Mouse (Mus musculus): ENCODE measurements at regions not wholly inside any gene's neighbourhood (a gene's known extent, or its start where the extent isn't known, plus 50 kb on each side); places are given as distances from the start of the nearest gene placed in this dataset.

GRCm38 (mm10) chr6:141000552-141000951 is 248.5 kb upstream of the Pde3a start:
- Histone ChIP-seq H3K27ac (no peak overlapping the region), H3K27me3 (ENCODE audit: insufficient read depth, poor library complexity, severe bottlenecking) (no peaks in the 10 kb centered on the region), H3K9me3 (no peaks in the 10 kb centered on the region), H3K4me1 (peaks cover 11% of the 10 kb centered on the region; the same call in 1 of the 2 replicates), H3K36me3 (no peaks in the 10 kb centered on the region), H3K4me3 (no peak overlapping the region)
- no peak for DNase-seq (ENCODE audit: low spot score)
- WGBS, result 13% methylated on average over 2 of the region's 2 CpGs

- WGBS, result 65% methylated on average over 3 of the region's 3 CpGs
- H3K9me3 ChIP-seq, result no peaks in the 10 kb centered on the region
- no peak for DNase-seq (ENCODE audit: low spot score)
- no peaks in the 10 kb centered on the region for H3K36me3 ChIP-seq
- no peaks in the 10 kb centered on the region for H3K27me3 ChIP-seq (ENCODE audit: insufficient read depth, poor library complexity, severe bottlenecking)
- peaks cover 11% of the 10 kb centered on the region; the same call in 1 of the 2 replicates for H3K4me1 ChIP-seq
- no peak overlapping the region for H3K4me3 ChIP-seq
- H3K27ac ChIP-seq, result no peak overlapping the region
Observed at GRCm38 (mm10) chr6:141001306-141001705, 247.8 kb upstream of the Pde3a start.

GRCm38 (mm10) chr6:141015055-141015681 is 233.9 kb upstream of the Pde3a start:
- Histone ChIP-seq H3K9me3 (no peaks in the 10 kb centered on the region), H3K27ac (no peak overlapping the region), H3K36me3 (no peaks in the 10 kb centered on the region), H3K27me3 (ENCODE audit: insufficient read depth, poor library complexity, severe bottlenecking) (no peaks in the 10 kb centered on the region), H3K4me1 (no peaks in the 10 kb centered on the region), H3K4me3 (no peak overlapping the region)
- no peak for DNase-seq (ENCODE audit: low spot score)
- 86% methylated on average over 11 of the region's 11 CpGs for WGBS

- Histone ChIP-seq H3K4me1 (peaks cover 7% of the 10 kb centered on the region), H3K9me3 (no peaks in the 10 kb centered on the region), H3K4me3 (no peak overlapping the region), H3K27me3 (ENCODE audit: insufficient read depth, poor library complexity, severe bottlenecking) (no peaks in the 10 kb centered on the region), H3K27ac (no peak overlapping the region), H3K36me3 (no peaks in the 10 kb centered on the region)
- 70% methylated on average over 4 of the region's 4 CpGs for WGBS
- no peak for DNase-seq (ENCODE audit: low spot score)
Observed at GRCm38 (mm10) chr6:141023501-141023900, 225.6 kb upstream of the Pde3a start.

- no peaks in the 10 kb centered on the region for H3K36me3 ChIP-seq
- WGBS, result 54% methylated on average over 4 of the region's 4 CpGs
- no peak for DNase-seq (ENCODE audit: low spot score)
Observed at GRCm38 (mm10) chr6:141027353-141027752, 221.7 kb upstream of the Pde3a start.

GRCm38 (mm10) chr6:141027787-141028186 is 221.3 kb upstream of the Pde3a start:
- H3K9me3 ChIP-seq, result no peaks in the 10 kb centered on the region
- no peaks in the 10 kb centered on the region for H3K36me3 ChIP-seq
- 81% methylated on average over 5 of the region's 5 CpGs for WGBS
- H3K4me3 ChIP-seq, result no peak overlapping the region
- H3K27me3 ChIP-seq (ENCODE audit: insufficient read depth, poor library complexity, severe bottlenecking), result no peaks in the 10 kb centered on the region
- peaks cover 10% of the 10 kb centered on the region for H3K4me1 ChIP-seq
- DNase-seq (ENCODE audit: low spot score), result no peak
- H3K27ac ChIP-seq, result no peak overlapping the region

More at GRCm38 (mm10) chr6:141027353-141027752, 221.7 kb upstream of the Pde3a start:
- Histone ChIP-seq H3K4me1 (peaks cover 10% of the 10 kb centered on the region), H3K27ac (no peak overlapping the region), H3K27me3 (ENCODE audit: insufficient read depth, poor library complexity, severe bottlenecking) (no peaks in the 10 kb centered on the region), H3K9me3 (no peaks in the 10 kb centered on the region), H3K4me3 (no peak overlapping the region)

GRCm38 (mm10) chr6:141034824-141035223 is 214.2 kb upstream of the Pde3a start:
- H3K36me3 ChIP-seq, result no peaks in the 10 kb centered on the region
- H3K9me3 ChIP-seq, result no peaks in the 10 kb centered on the region
- 0 out of 2 replicates have a peak, but pooled peaks cover 5% of the 10 kb centered on the region for H3K4me1 ChIP-seq
- WGBS, result 79% methylated on average over 5 of the region's 5 CpGs
- H3K4me3 ChIP-seq, result no peak overlapping the region
- no peak for DNase-seq (ENCODE audit: low spot score)
- H3K27me3 ChIP-seq (ENCODE audit: insufficient read depth, poor library complexity, severe bottlenecking), result no peaks in the 10 kb centered on the region
- H3K27ac ChIP-seq, result no peak overlapping the region

GRCm38 (mm10) chr6:141041358-141041757 is 207.7 kb upstream of the Pde3a start:
- H3K4me1 ChIP-seq, result peaks cover 12% of the 10 kb centered on the region
- peak overlapping the region; percentile 65 for H3K27ac ChIP-seq
- 20% methylated on average over 5 of the region's 5 CpGs for WGBS
- no peaks in the 10 kb centered on the region for H3K9me3 ChIP-seq
- no peaks in the 10 kb centered on the region for H3K36me3 ChIP-seq
- DNase-seq (ENCODE audit: low spot score), result no peak
- 0 out of 2 replicates have a peak overlapping the region, but pooled peaks have one; percentile 29 for H3K4me3 ChIP-seq
- H3K27me3 ChIP-seq (ENCODE audit: insufficient read depth, poor library complexity, severe bottlenecking), result no peaks in the 10 kb centered on the region

GRCm38 (mm10) chr6:141041781-141042625 is 207.1 kb upstream of the Pde3a start:
- Histone ChIP-seq H3K27ac (peak overlapping the region; percentile 65), H3K9me3 (no peaks in the 10 kb centered on the region), H3K27me3 (ENCODE audit: insufficient read depth, poor library complexity, severe bottlenecking) (no peaks in the 10 kb centered on the region), H3K4me3 (0 out of 2 replicates have a peak overlapping the region, but pooled peaks have one; percentile 29), H3K4me1 (peaks cover 12% of the 10 kb centered on the region), H3K36me3 (no peaks in the 10 kb centered on the region)
- WGBS, result 55% methylated on average over 16 of the region's 16 CpGs
- DNase-seq (ENCODE audit: low spot score), result no peak

GRCm38 (mm10) chr6:141048271-141048670 is 200.8 kb upstream of the Pde3a start:
- no peaks in the 10 kb centered on the region for H3K9me3 ChIP-seq
- 84% methylated on average over 2 of the region's 2 CpGs for WGBS
- H3K36me3 ChIP-seq, result no peaks in the 10 kb centered on the region
- no peak for DNase-seq (ENCODE audit: low spot score)
- no peaks in the 10 kb centered on the region for H3K27me3 ChIP-seq (ENCODE audit: insufficient read depth, poor library complexity, severe bottlenecking)
- H3K27ac ChIP-seq, result no peak overlapping the region
- H3K4me1 ChIP-seq, result no peaks in the 10 kb centered on the region
- no peak overlapping the region for H3K4me3 ChIP-seq

- Histone ChIP-seq H3K4me1 (no peaks in the 10 kb centered on the region), H3K36me3 (no peaks in the 10 kb centered on the region), H3K4me3 (no peak overlapping the region), H3K27me3 (ENCODE audit: insufficient read depth, poor library complexity, severe bottlenecking) (no peaks in the 10 kb centered on the region), H3K9me3 (no peaks in the 10 kb centered on the region), H3K27ac (no peak overlapping the region)
- no peak for DNase-seq (ENCODE audit: low spot score)
- 77% methylated on average over 11 of the region's 11 CpGs for WGBS
Observed at GRCm38 (mm10) chr6:141050038-141050684, 198.9 kb upstream of the Pde3a start.

- DNase-seq (ENCODE audit: low spot score), result no peak
- no peaks in the 10 kb centered on the region for H3K9me3 ChIP-seq
- 78% methylated on average over 7 of the region's 7 CpGs for whole genome bisulfite sequencing
Observed at GRCm38 (mm10) chr6:141054026-141054425, 195.0 kb upstream of the Pde3a start.

More at GRCm38 (mm10) chr6:141054026-141054425, 195.0 kb upstream of the Pde3a start:
- H3K36me3 ChIP-seq, result no peaks in the 10 kb centered on the region
- no peaks in the 10 kb centered on the region for H3K27me3 ChIP-seq (ENCODE audit: insufficient read depth, poor library complexity, severe bottlenecking)
- no peak overlapping the region for H3K4me3 ChIP-seq
- no peak overlapping the region for H3K27ac ChIP-seq
- no peaks in the 10 kb centered on the region for H3K4me1 ChIP-seq
